Mouse (Mus musculus) embryonic facial prominence, embryonic 10.5 days (tissue): ENCODE data around the gene Sh2b2. TPM values are rescaled to one million over a fixed set of nuclear protein-coding genes. Genes with fewer than 3 reads are reported as not detected.

Source experiments
- DNase-seq: peaks from one replicate; pipeline ENCODE4 v3.0.0-alpha.2; 2017; ENCODE audit warnings: low spot score
- H3K27ac ChIP-seq: fragments of 300-500 bp; sonication (generic); replicated peaks from 2 replicates; pipeline ENCODE4 v1.5.1; 2016; ENCODE audit warnings: mild to moderate bottlenecking
- H3K27me3 ChIP-seq: fragments of 300-500 bp; sonication (generic); replicated peaks from 2 replicates; pipeline ENCODE4 v1.6.1; 2016; ENCODE audit warnings: low read depth, mild to moderate bottlenecking; ENCODE audit not compliant: poor library complexity, severe bottlenecking
- H3K36me3 ChIP-seq: fragments of 300-500 bp; sonication (generic); replicated peaks from 2 replicates; pipeline ENCODE4 v1.6.1; 2016; ENCODE audit warnings: mild to moderate bottlenecking, moderate library complexity
- H3K4me1 ChIP-seq: fragments of 300-500 bp; sonication (generic); 2 replicates; pipeline ENCODE4 v1.6.1; 2016
- H3K4me3 ChIP-seq: fragments of 300-500 bp; sonication (generic); 2 replicates; pipeline ENCODE4 v1.5.1; 2016; ENCODE audit warnings: mild to moderate bottlenecking, moderate library complexity
- H3K9me3 ChIP-seq: fragments of 300-500 bp; sonication (generic); 2 replicates; pipeline ENCODE4 v1.6.1; 2016; ENCODE audit warnings: mild to moderate bottlenecking
- WGBS: fragments of 180-500 bp; shearing (Covaris S2); methylation state at CpG from one replicate; pipeline ENCODE4 v1.1.7; 2016; 5-methylcytosine and 5-hydroxymethylcytosine counted together
- polyA plus RNA-seq: library from polyadenylated mRNA; unstranded; fragments of >200 nt; fragmentation: Nextera tagmentation; extraction: Ambion mirVana; gene quantifications from 2 replicates; pipeline ENCODE4 v1.2.1, GENCODE M21; 2016

Sh2b2 gene
- polyA plus RNA-seq = 14.1 and 17.0 TPM in 2 replicates

DNA sequence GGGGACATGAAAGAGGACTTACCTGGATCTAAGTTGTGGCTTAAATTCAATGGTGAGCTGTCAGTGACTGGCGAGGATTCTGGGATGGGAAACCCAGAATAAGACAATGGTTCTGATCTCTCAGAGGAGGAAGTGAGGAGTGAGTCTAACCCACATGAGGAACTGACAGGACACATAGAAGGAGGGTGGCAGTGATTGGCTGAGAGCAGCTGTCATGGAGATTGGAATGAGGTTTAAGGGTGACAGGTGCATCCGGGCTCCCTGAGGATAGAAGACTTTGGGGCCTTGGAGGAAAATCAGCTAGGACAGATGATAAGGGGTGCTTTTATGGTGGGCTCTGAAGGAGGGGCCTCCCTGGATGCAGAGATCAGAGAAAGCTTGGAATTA, at the start of gene Sh2b2:
Gene Sh2b2 (minus strand): TSS at position 105 of the 387 bp plus-strand sequence.
- WGBS = 80% methylated on average over 2 of the region's 2 CpGs
- no peaks in the 10 kb centered on the region for H3K9me3 ChIP-seq
- peaks cover 49% of the 10 kb centered on the region for H3K4me1 ChIP-seq
- H3K27ac ChIP-seq = peak within 1 kb of the TSS; percentile 88
- peaks cover 16% of the 10 kb centered on the region for H3K36me3 ChIP-seq
- no peaks in the 10 kb centered on the region for H3K27me3 ChIP-seq
- peak within 1 kb of the TSS; percentile 79 for H3K4me3 ChIP-seq
- DNase-seq = no peak

DNA sequence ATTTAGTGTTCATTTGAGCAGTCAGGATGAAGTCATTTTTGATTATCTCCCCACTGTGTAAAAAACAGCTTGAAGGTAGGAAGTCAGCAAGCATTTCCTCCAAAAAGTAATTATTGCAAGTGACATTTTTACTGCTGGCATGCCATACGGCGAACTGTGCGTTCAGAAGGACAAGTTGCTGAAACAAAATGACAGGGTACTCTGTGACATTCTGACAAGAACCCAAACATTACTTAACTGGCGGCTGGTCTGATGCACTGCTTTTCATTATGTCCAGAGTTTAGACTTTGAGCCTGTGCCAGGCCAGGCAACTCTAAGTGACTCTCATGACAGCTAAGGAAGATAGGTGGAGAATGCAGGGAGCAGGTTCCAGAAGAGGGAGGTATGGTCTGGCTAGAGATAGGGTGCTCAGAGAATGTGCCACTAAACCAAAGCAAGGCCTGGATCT, 46.6 kb upstream of the Sh2b2 start:
- Histone ChIP-seq H3K9me3 (no peaks in the 10 kb centered on the region), H3K4me3 (no peak overlapping the region), H3K27me3 (no peaks in the 10 kb centered on the region), H3K4me1 (no peaks in the 10 kb centered on the region), H3K36me3 (peaks cover 90% of the 10 kb centered on the region), H3K27ac (no peak overlapping the region)
- DNase-seq = no peak
- 90% methylated on average over 4 of the region's 4 CpGs for WGBS

- H3K4me1 ChIP-seq = no peaks in the 10 kb centered on the region
- no peak for DNase-seq
- H3K4me3 ChIP-seq = no peak overlapping the region
- no peaks in the 10 kb centered on the region for H3K27me3 ChIP-seq
- H3K9me3 ChIP-seq = no peaks in the 10 kb centered on the region
- WGBS = 89% methylated on average over 2 of the region's 2 CpGs
- H3K36me3 ChIP-seq = peaks cover 90% of the 10 kb centered on the region
- no peak overlapping the region for H3K27ac ChIP-seq
Measured at GRCm38 (mm10) chr5:136292361-136292760, 46.0 kb upstream of the Sh2b2 start.

DNA sequence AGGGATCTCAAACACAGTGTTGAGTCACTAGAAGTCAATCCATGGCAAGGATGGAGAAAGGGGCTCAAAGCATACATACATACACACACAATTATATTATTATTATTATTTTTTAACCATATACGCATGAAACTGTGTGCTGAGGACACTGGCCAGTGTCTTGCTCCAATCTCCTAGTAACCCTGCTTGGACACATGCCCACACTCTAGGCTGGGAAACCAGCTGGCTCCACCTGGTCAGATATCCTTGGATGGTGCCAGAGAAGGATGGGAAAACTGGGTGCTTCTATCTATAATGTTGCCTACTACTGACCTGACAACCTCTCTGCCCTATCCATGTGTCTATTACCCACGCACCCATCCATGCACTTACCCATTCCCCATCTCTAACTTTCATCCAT, 45.2 kb upstream of the Sh2b2 start:
- H3K4me3 ChIP-seq = no peak overlapping the region
- no peaks in the 10 kb centered on the region for H3K9me3 ChIP-seq
- no peak overlapping the region for H3K27ac ChIP-seq
- 92% methylated on average over 2 of the region's 2 CpGs for WGBS
- H3K4me1 ChIP-seq = no peaks in the 10 kb centered on the region
- no peak for DNase-seq
- no peaks in the 10 kb centered on the region for H3K27me3 ChIP-seq
- H3K36me3 ChIP-seq = peaks cover 89% of the 10 kb centered on the region

- Histone ChIP-seq H3K9me3 (no peaks in the 10 kb centered on the region), H3K27me3 (no peaks in the 10 kb centered on the region), H3K27ac (no peak overlapping the region), H3K36me3 (peaks cover 89% of the 10 kb centered on the region), H3K4me1 (no peaks in the 10 kb centered on the region), H3K4me3 (no peak overlapping the region)
- DNase-seq = no peak
- 93% methylated on average over 3 of the region's 3 CpGs for WGBS
Measured at GRCm38 (mm10) chr5:136289776-136290175, 43.4 kb upstream of the Sh2b2 start.

- DNase-seq = no peak
- Histone ChIP-seq H3K27ac (no peak overlapping the region), H3K36me3 (peaks cover 91% of the 10 kb centered on the region), H3K4me1 (no peaks in the 10 kb centered on the region), H3K27me3 (no peaks in the 10 kb centered on the region), H3K9me3 (no peaks in the 10 kb centered on the region), H3K4me3 (no peak overlapping the region)
- 89% methylated on average over 6 of the region's 6 CpGs for WGBS
Measured at GRCm38 (mm10) chr5:136288351-136289081, 42.2 kb upstream of the Sh2b2 start.

GRCm38 (mm10) chr5:136286566-136286965, 40.2 kb upstream of the Sh2b2 start:
- H3K36me3 ChIP-seq = peaks cover 95% of the 10 kb centered on the region
- no peak overlapping the region for H3K4me3 ChIP-seq
- WGBS = 86% methylated on average over 6 of the region's 6 CpGs
- no peaks in the 10 kb centered on the region for H3K27me3 ChIP-seq
- H3K4me1 ChIP-seq = no peaks in the 10 kb centered on the region
- no peak for DNase-seq
- no peaks in the 10 kb centered on the region for H3K9me3 ChIP-seq
- H3K27ac ChIP-seq = no peak overlapping the region

- DNase-seq = no peak
- Histone ChIP-seq H3K4me1 (no peaks in the 10 kb centered on the region), H3K36me3 (peaks cover 95% of the 10 kb centered on the region), H3K4me3 (no peak overlapping the region), H3K27me3 (no peaks in the 10 kb centered on the region), H3K9me3 (no peaks in the 10 kb centered on the region), H3K27ac (no peak overlapping the region)
- 93% methylated on average over 7 of the region's 7 CpGs for WGBS
Measured at GRCm38 (mm10) chr5:136285106-136285505, 38.8 kb upstream of the Sh2b2 start.

GRCm38 (mm10) chr5:136281351-136281750, 35.0 kb upstream of the Sh2b2 start:
- Histone ChIP-seq H3K4me3 (no peak overlapping the region), H3K9me3 (no peaks in the 10 kb centered on the region), H3K27me3 (no peaks in the 10 kb centered on the region), H3K27ac (no peak overlapping the region), H3K4me1 (no peaks in the 10 kb centered on the region), H3K36me3 (peaks cover 100% of the 10 kb centered on the region)
- DNase-seq = peak; percentile 33
- WGBS = 62% methylated on average over 6 of the region's 6 CpGs

GRCm38 (mm10) chr5:136274739-136275138, 28.4 kb upstream of the Sh2b2 start:
- H3K4me3 ChIP-seq = no peak overlapping the region
- DNase-seq = no peak
- H3K9me3 ChIP-seq = no peaks in the 10 kb centered on the region
- no peak overlapping the region for H3K27ac ChIP-seq
- H3K4me1 ChIP-seq = peaks cover 10% of the 10 kb centered on the region; the same call in 1 of the 2 replicates
- H3K27me3 ChIP-seq = no peaks in the 10 kb centered on the region
- peaks cover 84% of the 10 kb centered on the region for H3K36me3 ChIP-seq
- 94% methylated on average over 43 of the region's 43 CpGs for WGBS

GRCm38 (mm10) chr5:136269937-136270336, 23.6 kb upstream of the Sh2b2 start:
- H3K27ac ChIP-seq = no peak overlapping the region
- WGBS = 83% methylated on average over 4 of the region's 4 CpGs
- peaks cover 10% of the 10 kb centered on the region; the same call in 1 of the 2 replicates for H3K4me1 ChIP-seq
- H3K36me3 ChIP-seq = peaks cover 36% of the 10 kb centered on the region
- no peak for DNase-seq
- no peaks in the 10 kb centered on the region for H3K9me3 ChIP-seq
- no peaks in the 10 kb centered on the region for H3K27me3 ChIP-seq
- H3K4me3 ChIP-seq = no peak overlapping the region

GRCm38 (mm10) chr5:136266077-136266476, 19.7 kb upstream of the Sh2b2 start:
- H3K4me1 ChIP-seq = peaks cover 10% of the 10 kb centered on the region; the same call in 1 of the 2 replicates
- H3K36me3 ChIP-seq = 0 out of 2 replicates have a peak, but pooled peaks cover 5% of the 10 kb centered on the region
- no peaks in the 10 kb centered on the region for H3K9me3 ChIP-seq
- H3K27ac ChIP-seq = no peak overlapping the region
- H3K27me3 ChIP-seq = no peaks in the 10 kb centered on the region
- DNase-seq = no peak
- WGBS = 82% methylated on average over 7 of the region's 7 CpGs
- H3K4me3 ChIP-seq = no peak overlapping the region

- no peaks in the 10 kb centered on the region for H3K9me3 ChIP-seq
- no peaks in the 10 kb centered on the region for H3K27me3 ChIP-seq
- H3K4me3 ChIP-seq = no peak overlapping the region
- DNase-seq = no peak
- WGBS = 85% methylated on average over 4 of the region's 4 CpGs
- H3K4me1 ChIP-seq = 0 out of 2 replicates have a peak, but pooled peaks cover 4% of the 10 kb centered on the region
- no peaks in the 10 kb centered on the region for H3K36me3 ChIP-seq
- no peak overlapping the region for H3K27ac ChIP-seq
Measured at GRCm38 (mm10) chr5:136263342-136263741, 17.0 kb upstream of the Sh2b2 start.
